Comparison of ENCODE assay signal across 16 mouse cellular contexts in the genomic region with DNA sequence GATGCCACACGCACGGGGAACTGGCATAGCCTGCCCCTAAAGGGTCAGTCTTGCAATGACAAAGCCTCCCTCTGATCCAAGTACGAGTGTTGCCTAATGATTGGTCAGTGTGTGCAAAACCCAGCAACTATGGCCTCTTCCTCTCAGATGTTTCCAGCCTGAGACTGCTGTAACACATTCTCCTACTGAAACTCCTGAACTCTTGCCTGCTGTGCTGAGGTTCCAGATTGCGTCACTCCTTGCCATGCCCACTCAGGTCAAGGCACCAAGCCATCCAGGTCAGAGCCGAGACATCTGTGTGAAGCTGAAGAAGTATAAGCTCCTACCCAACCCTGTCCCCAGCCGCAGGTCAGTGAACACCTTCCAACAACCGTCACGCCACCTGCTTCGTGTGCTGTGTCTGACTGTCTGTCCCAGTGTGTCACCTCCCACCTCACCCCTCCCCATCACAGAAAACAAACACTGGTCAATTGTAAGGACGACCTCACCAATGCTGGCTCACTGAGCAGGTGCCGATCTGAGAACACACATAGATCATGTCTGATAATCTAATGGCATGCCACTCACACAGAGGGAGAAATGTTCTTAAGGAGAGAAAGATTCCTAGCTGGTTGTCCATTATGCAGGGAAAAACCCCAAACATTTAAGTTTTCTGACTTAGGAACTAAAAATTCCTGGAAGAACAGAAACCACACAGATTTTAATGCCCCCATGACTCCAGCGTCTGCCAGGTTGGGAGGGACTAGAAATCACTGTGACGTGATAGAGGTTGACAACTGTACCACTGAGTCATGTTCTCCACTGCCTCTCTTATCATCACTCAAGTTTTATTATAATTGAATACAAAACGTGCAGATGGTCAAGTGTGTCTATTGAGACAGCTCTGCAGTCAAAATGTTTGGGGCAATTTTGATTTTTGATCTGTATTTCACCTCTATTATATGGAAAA. TPM values are rescaled to one million over a fixed set of nuclear protein-coding genes. Genes with fewer than 3 reads are reported as not detected.
DNase-seq lines count a peak whose midpoint lies in the region; ATAC-seq lines count a peak whose summit lies in the region.
"Had no signal": no experiment of that assay in that cellular context is flagged by ENCODE, and none has a peak within 500 bp of the region (broad histone marks: within the 10 kb centered on the region; RNA-seq: fewer than 3 reads in every experiment).

No protein-coding gene starts in this region.

- no peak overlapping the region for H3K9ac ChIP-seq in kidney, embryonic 14.5 days (ENCODE audit: low read depth, low read length)
- H3K9ac ChIP-seq: liver, embryonic 14.5 days; stomach, embryonic 15.5 days had no signal

- DNase-seq in kidney, adult 11 months, result peak; percentile 63
- no peak for DNase-seq in kidney, postnatal 14 days
- peak; percentile 36 for DNase-seq in 416B (ENCODE audit: low read depth)
- peak; percentile 64 for DNase-seq in adrenal gland, postnatal 10 days
- no peak for DNase-seq in cerebellum, postnatal 14 days
- no peak for DNase-seq in cerebellum, postnatal 36 days
- DNase-seq in ovary, postnatal 10 days (ENCODE audit: low spot score), result no peak
- DNase-seq: cerebellum, adult 8-10 months had no signal

- no peak overlapping the region for H3K27ac ChIP-seq in kidney, embryonic 14.5 days (ENCODE audit: low read depth, low read length)
- H3K27ac ChIP-seq: hindbrain, embryonic 10.5 days; left cerebral cortex, adult 2 months; liver, embryonic 14.5 days; stomach, embryonic 15.5 days had no signal

- peaks cover 35% of the 10 kb centered on the region for H3K36me3 ChIP-seq in kidney, embryonic 14.5 days (ENCODE audit: control insufficient read depth, insufficient read depth, low read length)

- no peaks in the 10 kb centered on the region for H3K9me3 ChIP-seq in kidney, embryonic 14.5 days (ENCODE audit: control insufficient read depth, low read length)
- H3K9me3 ChIP-seq: hindbrain, embryonic 10.5 days; stomach, embryonic 15.5 days had no signal

- no peak overlapping the region for H3K4me3 ChIP-seq in kidney, embryonic 14.5 days (ENCODE audit: low read length)
- H3K4me3 ChIP-seq: hindbrain, embryonic 10.5 days; left cerebral cortex, adult 2 months; stomach, embryonic 15.5 days had no signal

- 0 out of 2 replicates have a peak, but pooled peaks have one; percentile 24 for ATAC-seq in kidney, embryonic 14.5 days (ENCODE audit: low FRiP score, low TSS enrichment)
- ATAC-seq: CD4-positive, CD25-positive, alpha-beta regulatory T cell, adult 4 months had no signal

- H3K4me2 ChIP-seq in kidney, embryonic 14.5 days (replicated peaks; ENCODE audit: low read depth, low read length), result no peak overlapping the region
- H3K4me2 ChIP-seq: heart, embryonic 11.5 days; stomach, embryonic 15.5 days had no signal

- no peaks in the 10 kb centered on the region for H3K4me1 ChIP-seq in kidney, embryonic 14.5 days (ENCODE audit: control insufficient read depth, insufficient read depth, low read length)
- H3K4me1 ChIP-seq: hindbrain, embryonic 10.5 days; stomach, embryonic 15.5 days had no signal

- WGBS in kidney, embryonic 14.5 days, result 78% methylated on average over 14 of the region's 14 CpGs

- no peaks in the 10 kb centered on the region for H3K27me3 ChIP-seq in kidney, embryonic 14.5 days (ENCODE audit: control insufficient read depth, insufficient read depth, low read length)
- H3K27me3 ChIP-seq: stomach, embryonic 15.5 days had no signal

RNA-seq across cellular contexts. Expression of a gene that starts 9.6 kb away (rescaled TPM):
- total RNA-seq in adrenal gland, postnatal 10 days (2021), result 10 to 100 TPM; 20.6 to 24.5 TPM
- 36.3 and 48.7 TPM in 2 replicates for polyA plus RNA-seq in kidney, embryonic 14.5 days (2014; fragmentation: Nextera tagmentation; extraction: Ambion mirVana)
- polyA plus RNA-seq: small intestine, adult 2 months had no signal

RNA-seq across cellular contexts. Expression of a gene that starts 22.3 kb away (rescaled TPM):
- 10 to 100 TPM; 47.1 to 52.6 TPM for total RNA-seq in adrenal gland, postnatal 10 days (2021)
- 22.9 and 38.0 TPM in 2 replicates for polyA plus RNA-seq in kidney, embryonic 14.5 days (2014; fragmentation: Nextera tagmentation; extraction: Ambion mirVana)

RNA-seq across cellular contexts. Expression of a gene that starts 36.4 kb away (rescaled TPM):
- 10 to 100 TPM; 34.2 to 36.9 TPM for total RNA-seq in adrenal gland, postnatal 10 days (2021)
- polyA plus RNA-seq in kidney, embryonic 14.5 days (2014; fragmentation: Nextera tagmentation; extraction: Ambion mirVana), result 9.2 and 16.0 TPM in 2 replicates

Comparison
In these comparisons a context has a peak if more than half of its experiments do, and no peak if none do; other contexts are left out.
1. DNase-seq: peak in kidney, adult 11 months (single experiment), 416B (single experiment) and adrenal gland, postnatal 10 days (single experiment); none in kidney, postnatal 14 days (single experiment), cerebellum, postnatal 14 days (0 of 2), cerebellum, postnatal 36 days (0 of 2) and ovary, postnatal 10 days (single experiment).